Mouse (Mus musculus): ENCODE results near the gene Hand1. TPM values are rescaled to one million over a fixed set of nuclear protein-coding genes. Genes with fewer than 3 reads are reported as not detected.

Gene Hand1
- polyA plus RNA-seq, 1 experiment from 2014 or later = 23.0 TPM

Other genes starting within 250 kb of the Hand1 start
- gene Galnt10, start 187.4 kb downstream of the Hand1 start, polyA plus RNA-seq (2015; fragmentation: Nextera tagmentation; extraction: Ambion mirVana) = 16.9 and 17.8 TPM in 2 replicates
- gene Sap30l, start 31.2 kb downstream of the Hand1 start, polyA plus RNA-seq (2015; fragmentation: Nextera tagmentation; extraction: Ambion mirVana) = 5.9 and 6.7 TPM in 2 replicates
- 16.5 and 16.7 TPM in 2 replicates for gene Larp1, start 176.2 kb upstream of the Hand1 start, polyA plus RNA-seq (2015; fragmentation: Nextera tagmentation; extraction: Ambion mirVana)

Measured in intestine, embryonic 16.5 days (tissue).